Mouse (Mus musculus) layer of hippocampus, adult 9-11 months (tissue): ENCODE measurements around the gene Cnot11.
A peak's percentile ranks its signal among the peaks of the same experiment; 100 is the strongest.

ENCODE experiments used
- DNase-seq: peaks from one replicate; pipeline ENCODE4 v3.0.0; 2022

Cnot11 gene

DNA sequence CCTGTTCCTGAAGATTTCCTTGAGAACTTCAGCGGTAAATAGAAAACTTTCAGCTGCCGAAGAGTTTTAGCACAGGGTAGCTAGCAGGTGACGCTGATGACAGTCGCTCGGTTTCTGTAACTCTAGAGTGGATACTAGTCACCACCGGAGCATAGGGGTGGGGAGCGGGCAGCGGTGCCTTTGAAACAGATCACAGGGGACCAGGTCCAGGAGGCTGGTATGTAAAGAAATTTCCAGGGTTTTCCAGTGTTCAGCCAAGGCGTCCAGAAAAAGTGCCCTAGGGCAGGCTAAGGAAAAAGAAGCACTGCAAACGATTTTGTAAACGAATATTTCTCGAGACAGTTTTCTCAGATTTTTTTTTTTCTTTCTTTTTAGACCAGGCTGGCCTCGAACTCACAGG is at the start of gene Cnot11:
Gene Cnot11, plus strand, starts transcription at position 162 of the 400 bp plus-strand sequence.
- DNase-seq = no peak

DNA sequence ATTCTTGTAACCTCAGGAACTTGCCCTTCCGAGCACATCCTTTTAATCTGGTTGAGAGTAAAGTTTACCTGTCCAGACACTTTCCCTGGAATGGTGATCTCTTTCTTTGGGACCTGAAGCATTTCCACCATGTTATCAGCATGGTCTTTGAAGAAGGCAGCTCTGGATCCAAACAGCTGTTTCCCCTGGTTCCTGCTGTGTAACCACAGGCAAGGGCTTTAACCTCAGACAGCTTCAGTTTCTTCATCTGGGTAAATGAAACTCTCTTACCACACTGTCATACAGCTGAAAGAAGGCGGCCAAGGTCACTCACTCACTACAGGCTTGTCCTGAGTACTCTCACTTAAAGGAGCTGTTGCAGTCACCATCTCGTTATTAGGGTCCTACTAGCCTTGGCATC is 47.4 kb upstream of the Cnot11 start:
- DNase-seq = no peak

DNA sequence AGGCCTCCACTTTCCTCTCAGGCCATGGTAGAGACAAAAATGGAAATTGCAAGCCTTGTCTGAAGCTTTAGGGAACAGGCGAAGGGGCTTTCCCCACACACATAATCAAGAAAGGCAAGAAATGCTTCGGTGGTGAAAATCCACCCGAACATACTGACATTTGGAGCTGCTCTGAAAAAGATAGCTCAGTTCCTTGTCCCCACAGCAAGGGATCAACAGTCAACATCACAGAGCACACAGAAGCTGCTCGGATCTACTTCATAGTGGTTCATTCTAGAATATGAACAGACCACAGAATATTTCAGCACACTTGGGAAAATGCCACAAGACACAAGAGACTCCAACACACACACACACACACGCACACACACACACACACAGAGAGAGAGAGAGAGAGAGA is 41.6 kb upstream of the Cnot11 start:
- DNase-seq = no peak

DNA sequence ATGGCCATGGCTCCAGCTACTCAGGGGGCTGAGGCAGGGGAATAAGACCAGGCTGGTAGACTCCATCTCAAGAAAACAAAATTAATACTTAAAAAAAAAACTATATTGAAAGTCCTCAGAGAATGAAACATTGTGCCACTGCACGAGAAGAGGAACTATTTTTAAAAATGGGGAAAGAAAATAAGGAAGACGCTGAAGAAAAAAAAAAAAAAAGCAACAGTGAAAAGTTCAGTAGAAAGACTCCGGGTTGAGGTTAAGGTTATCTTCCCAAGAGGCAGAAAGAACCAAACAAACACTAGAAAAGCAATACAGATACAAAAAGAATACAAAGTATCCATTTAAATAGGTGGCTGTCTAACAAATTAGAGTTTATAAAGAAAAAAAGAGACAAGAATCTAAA is 41.1 kb upstream of the Cnot11 start:
- DNase-seq = no peak

DNA sequence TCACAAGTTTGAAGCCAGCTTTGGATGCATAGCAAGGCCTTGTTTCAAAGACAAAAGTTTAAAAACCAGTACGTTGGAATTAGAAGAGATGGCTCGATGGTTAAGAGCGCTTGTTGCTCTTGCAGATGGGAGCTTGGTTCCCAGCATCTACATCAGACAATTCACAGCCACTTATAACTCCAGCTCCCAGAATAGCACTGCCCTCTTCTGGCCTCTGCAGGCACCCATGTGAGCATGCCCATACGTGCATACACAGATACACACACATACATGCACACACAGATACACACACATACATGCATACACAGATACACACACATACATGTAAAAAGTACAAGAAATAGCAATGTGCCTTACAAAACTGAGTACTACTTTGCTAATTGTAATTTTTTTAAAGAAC is 37.8 kb upstream of the Cnot11 start:
- DNase-seq = no peak

DNA sequence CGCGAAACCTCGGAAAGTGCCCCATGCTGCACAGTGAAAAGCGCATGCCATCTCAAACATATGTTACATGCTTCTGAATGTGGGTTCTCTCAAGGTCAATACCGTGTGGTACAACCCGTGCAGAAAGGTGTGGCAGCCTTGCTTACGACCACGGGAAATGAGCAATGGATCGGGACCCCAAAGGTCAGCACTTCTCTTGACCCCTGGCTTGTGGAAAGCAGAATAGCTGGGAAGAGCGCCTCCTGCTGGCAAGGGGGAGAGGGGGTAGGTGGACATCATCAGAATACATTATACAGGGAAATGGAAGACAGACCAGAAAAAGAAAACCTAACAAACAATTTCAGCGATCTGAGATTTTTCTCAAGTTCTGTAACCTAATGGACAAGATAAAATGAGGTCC is 37.0 kb upstream of the Cnot11 start:
- no peak for DNase-seq

DNA sequence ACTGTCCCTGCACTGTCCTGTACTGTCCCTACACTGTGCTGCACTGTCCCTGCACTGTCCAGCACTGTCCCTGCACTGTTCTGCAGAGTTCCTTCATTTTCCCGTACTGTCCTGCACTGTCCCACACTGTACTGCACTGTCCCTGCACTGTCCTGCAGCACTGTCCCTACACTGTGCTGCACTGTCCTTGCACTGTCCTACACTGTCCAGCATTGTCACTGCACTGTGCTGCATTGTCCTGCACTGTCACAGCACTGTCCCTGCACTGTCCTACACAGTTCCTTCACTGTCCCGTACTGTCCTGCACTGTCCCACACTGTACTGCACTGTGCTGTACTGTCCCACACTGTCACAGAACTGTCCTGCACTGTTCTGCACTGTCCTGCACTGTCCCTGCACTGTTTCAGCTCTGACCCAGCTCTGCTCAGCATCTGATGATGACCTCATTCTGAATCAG is 35.3 kb upstream of the Cnot11 start:
- DNase-seq = no peak

DNA sequence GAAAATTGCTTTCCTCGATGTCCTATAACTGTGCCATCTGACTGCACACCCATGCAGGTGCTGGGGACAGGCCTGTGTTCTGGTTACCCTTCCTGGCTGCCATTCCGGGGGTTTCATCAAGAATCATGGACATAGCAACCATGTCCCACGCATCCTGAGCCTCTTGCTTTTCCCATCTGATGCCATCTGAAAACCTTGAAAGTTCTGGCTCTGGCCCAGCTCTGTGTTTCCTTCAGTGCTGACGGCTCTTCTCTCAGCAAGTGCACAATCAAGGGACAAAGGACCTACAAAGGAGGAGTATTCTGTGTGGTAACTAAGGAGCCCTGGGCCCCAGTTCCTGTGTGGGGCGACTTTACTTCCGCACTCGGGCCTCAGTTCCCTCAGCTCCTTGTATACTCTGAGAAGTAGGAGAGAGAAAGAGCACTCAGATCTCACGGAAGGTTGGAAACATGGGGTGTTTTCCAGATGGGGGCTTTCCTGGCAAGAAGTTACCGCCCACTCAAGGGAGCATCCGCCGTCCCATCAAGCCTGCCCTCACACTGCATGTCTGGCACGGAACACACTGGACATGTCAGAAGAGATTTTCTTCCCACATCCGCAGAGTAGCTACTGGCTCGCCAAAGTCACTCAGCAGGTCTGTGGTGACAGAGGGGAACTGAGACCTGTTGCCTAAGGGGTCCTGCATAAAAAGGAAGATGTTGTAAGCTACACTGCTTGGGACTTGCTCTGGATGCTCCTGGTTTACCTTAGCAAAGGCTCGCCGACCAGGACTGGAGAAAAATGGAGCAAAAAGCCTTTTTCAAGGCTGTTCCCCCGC is 31.8 kb upstream of the Cnot11 start:
- peak; percentile 72 for DNase-seq

DNA sequence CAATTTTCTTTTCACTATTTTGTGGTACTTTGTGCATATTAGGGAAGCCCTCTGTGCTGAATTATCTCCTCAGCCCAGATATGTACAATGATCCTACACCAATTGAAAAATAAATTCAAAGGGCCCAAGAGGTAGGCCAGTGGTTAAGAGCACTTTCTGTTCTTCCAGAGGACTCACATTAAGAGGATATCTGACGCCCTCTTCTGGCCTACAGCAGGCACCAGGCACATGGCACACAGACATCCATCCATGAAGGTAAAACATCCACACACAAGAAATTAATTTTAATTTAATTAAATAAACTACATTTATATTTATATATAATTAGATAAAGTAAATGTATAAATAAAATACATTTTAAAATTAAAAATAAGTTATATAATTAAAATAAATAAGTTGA is 30.5 kb upstream of the Cnot11 start:
- DNase-seq = peak; percentile 48

DNA sequence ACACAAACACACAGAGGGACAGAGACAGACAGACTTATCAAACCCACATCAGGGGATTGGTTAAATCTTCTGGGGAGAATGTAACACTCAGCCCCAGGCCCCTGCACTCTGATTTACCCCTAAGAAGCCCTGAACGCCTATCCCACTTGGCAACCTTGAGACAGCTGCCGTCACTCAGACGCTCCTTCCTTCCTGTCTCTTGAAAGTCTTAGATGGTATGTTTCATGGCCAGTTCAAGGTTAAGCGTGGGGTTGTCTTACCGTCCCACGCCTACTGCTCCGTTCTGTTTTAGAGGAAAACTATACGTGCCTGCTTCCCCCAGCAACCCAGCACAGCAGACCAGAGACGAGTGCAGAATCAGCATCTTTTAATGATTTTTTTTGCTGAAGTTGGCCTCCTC is 29.2 kb upstream of the Cnot11 start:
- DNase-seq = no peak

DNA sequence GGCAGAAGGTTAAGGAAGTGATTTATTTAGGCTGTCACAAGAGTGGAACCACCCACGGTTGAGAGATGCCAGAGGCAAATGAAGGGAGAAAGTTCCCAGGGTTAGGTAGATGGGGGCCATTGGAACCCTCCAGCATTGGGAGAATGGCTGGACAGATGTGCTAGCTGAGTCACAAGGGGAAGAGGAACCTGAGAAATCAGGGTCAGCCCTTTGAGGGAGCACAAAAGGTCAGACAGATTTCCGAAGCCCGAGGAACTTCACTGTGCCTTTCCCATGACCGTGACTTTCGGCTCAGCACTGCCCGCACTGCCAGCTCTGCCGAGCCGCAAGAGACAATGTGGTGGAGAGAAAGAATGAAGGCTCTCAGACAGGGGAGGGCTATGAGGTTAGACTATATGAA is 23.0 kb upstream of the Cnot11 start:
- DNase-seq = no peak

DNA sequence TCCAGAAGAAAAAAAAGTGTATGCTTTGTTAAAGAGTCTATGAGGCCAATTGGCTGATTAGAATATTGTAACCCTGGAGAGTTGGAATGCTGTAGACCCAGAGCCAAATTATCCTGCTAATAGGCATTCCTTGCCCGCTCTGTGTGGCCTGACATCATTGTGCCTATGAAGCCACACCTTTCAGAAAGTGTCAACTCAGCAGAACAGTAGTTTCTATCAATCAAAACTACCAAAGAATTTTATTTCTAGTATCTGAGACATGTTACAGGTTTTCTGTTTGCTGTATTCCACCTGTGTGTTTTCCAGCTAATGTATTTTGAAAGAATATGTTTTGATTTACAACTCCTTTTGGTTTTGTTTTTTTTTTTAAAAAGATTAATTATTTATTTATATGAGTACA is 22.6 kb upstream of the Cnot11 start:
- DNase-seq = no peak

DNA sequence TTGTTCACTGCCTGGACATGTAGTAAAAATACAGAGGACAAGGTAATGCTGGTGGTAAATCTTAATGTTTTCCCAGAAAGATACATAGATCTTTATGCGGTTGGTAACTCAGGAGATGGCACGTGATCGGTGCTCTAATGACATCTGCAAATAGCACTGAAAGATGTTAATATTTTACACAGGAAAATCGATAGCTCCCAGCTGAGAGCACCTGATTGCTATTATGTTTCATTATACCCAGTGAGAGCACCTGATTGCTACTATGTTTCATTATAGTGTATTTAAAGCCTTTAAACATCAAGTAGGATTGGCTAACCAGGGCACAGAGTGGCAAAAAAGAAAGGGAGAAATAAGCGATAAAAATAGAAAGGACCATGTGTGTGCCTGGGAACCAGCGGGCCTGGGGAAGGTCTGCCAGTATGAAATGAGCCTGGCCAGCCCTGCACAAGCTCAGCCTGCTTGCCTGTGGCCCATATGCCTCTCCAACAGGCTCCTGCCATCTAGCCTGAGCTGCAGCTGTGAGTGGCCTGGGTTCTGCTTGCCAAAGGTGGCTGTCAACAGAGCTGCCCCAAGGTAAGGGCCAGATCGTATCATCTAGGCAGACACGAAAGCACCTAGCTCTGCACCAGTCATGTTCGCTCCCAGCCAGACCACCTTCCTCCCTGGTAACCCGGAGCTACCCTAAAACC is 19.3 kb upstream of the Cnot11 start:
- DNase-seq = no peak

DNA sequence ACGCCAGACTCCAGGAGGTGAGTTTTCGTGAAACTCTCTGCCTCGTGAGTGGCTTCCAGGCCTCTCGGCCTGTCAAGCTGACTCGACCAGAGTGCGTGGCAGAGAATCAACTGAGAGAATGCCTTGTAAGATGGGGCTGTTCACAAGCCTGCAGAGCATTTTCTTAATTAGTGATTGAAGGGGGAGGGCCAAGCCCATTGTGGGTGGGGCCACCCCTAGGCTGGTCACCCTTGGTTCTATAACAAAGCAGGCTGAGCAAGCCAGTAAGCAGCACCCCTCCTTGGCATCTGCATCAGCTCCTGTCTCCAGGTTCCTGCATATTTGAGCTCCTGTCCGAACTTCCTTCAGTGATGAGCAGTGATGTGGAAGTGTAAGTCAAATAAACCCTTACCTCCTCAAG is 13.5 kb upstream of the Cnot11 start:
- no peak for DNase-seq

DNA sequence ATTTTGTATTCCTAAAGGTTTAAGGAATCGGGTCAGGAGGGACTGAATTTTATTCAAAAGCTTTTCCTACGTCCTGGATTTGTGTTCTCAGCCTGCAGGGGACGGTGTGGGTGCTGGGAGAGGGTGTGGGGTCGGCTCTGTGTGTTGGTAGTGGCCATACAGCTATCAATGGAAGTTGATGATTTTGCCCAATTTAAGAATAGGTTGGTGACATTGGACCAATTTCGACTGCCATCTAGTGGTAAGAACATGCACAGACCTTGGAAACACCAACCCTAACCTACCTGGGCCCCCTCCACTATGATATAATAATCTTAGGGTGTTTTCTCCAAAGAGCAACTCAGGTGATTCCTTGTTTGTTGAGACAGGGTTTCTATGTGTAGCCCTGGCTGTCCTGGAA is 12.3 kb upstream of the Cnot11 start:
- DNase-seq = no peak

DNA sequence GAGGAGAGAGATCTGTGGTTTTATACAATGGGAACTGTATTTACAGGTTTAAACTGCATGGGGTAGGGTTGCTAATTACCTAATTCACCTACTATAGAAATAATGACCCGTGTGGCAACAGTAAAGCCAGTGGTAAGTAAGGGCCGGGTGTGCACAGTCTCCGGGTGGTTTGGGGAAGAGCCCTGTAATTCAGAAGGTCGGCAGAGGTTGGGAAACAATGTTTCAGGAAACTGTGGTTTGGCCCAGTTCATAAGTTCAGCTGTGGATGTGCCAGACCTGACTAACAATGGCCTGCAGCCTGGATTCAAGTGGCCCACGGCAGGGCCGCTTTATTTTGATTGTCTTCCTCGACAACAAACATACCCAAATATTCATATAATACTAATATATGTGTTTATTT is 9.0 kb upstream of the Cnot11 start:
- no peak for DNase-seq

DNA sequence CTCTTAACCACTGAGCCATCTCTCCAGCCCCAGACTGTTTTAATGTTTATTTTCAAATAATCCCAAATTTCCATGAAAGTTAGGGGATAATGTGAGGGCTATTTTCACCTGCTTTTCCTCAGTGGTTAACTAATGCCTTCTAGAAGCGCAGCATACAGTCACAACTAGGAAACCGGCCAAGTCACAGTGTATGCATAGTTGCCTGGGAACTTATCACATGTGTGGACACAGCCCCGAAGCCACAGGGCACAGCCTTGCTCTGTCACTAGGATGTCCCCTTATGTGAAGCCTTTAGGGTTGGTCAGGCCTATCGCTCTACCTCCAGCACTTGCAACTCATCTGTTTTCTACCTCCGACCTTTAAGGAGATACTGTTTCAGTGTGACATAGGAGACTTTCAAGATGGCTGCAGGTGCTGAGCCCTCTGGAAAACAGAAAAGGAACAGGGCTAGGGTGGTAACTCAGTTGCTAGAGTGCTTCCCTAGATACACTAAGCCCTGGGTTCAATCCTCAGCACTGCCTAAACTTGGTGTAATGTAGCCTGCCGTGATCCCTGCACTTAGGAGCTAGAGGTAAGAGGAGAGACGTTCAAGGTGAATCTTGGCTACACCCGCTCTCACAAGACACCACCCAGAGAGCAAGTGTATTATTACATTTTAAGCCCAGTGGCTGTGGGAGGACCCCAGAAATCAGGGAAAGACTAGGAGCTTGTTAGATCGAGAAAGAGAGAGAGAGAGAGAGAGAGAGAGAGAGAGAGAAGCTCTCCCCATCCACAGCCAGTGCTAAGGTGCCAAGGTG is 8.2 kb upstream of the Cnot11 start:
- no peak for DNase-seq

DNA sequence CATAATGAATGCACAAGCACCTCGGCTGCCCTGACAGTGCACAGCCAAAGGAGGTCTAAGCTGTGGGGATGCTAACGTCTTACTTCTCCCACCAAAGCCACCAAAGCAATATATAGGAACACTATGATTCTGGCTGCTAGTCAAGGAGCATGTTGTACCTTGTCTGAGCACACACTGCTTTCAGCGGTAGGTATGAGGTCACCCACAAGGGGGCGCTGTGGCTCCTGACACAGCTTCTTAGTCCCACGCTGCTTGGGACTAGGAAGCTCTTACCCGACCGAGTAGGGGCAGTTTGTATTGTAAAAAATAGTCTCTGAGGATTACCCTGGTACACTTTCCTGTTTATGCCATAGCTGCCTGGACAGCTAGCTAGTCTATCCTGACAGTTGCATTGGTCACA is 7.4 kb upstream of the Cnot11 start:
- DNase-seq = peak; percentile 59

DNA sequence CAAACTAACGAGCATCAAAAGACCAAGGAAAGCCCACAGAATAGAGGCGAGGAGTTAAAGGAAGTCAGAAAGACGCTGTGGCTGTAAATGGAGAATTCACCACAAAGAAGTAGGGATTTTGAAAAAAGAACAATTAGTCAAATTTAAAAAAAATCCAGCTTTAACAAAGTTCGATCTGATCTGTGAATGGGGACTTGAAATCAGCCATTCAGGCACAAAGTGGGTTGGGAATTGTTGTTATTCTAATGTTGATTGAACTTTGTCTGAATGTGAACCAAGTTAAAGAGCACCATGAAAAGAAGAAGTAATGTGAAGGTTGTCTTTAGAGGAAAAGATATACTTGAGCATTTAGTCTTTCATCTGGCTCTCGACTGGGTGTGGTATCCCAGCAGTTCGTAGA is 6.5 kb upstream of the Cnot11 start:
- no peak for DNase-seq

DNA sequence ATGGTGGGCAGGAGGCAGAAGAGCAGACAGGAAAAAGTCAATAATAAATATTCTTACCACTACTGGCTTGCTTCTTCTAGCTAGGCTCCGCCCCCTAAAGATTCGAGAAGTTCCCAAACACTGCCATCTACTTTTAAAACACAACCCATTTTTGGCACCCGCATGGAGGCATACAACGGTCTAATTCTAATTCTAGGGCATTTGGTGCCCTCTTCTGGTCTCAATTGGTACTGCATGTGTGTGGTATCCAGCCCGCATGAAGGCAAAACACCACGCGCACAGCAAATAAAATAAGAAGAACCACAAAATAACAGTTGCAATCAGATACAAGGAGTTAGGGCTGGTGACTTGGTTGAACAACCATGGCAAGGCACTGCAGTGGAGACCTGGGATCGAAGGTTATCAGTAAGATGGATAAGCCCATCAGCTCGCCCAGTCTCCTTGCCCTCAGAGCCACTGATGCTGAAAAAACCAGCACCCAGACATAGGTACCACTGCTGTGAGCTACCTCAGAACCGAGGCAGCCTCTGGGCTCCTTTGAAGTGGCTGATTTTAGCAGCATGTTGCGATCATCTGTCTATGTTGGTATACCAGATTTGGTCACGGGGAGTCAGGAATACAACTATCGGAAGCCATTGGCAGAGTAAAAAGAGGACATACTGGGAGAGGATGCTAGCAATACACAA is 4.4 kb upstream of the Cnot11 start:
- peak; percentile 72 for DNase-seq

DNA sequence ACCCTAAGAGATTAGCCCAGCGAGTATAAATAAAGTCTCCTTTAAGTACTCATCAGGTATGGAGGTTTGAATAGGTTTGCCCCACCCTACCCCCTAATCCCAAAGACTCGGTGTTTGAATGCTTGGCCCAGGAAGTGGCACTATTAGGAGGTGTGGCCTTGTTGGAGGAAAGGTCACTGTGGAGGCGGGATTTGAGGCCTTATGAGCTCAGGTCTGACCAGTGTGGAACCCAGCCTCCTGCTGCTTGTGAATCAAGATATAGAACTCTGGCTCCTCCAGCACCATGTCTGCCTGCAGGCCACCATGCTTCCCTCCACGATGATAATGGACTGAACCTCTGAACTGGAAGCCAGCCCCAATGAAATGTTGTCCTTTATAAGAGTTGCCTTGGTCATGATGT is 3.8 kb upstream of the Cnot11 start:
- no peak for DNase-seq

DNA sequence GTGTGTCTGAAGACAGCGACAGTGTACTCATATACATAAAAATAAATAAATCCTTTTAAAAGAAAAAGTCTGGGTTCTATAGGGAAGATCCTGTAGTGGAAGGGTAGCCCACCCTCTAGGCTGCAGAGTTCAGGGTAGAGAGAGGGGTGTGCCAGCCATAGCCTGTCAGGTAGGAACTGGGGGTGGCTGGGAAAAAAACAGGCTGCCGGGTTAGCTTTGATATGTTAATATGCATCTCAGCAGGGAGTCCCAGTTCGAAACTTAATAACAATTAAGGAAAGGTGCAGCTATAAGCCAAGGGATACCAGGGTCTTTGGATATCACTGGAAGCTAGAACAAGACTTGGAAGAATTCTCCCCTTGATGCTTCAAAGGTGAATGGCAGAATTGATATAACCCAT is 875 bp upstream of the Cnot11 start:
- no peak for DNase-seq
